Mouse (Mus musculus): Measurements from ENCODE around the gene Gli1. TPM values are rescaled to one million over a fixed set of nuclear protein-coding genes. Genes with fewer than 3 reads are reported as not detected.

Gli1 gene
- polyA plus RNA-seq, 1 experiment, result 3.2 TPM

- DNase-seq (ENCODE audit: extremely low spot score in 1 of 2, low spot score in 1 of 2), result no peak
Measured at GRCm38 (mm10) chr10:127281316-127281715, 60.5 kb downstream of the Gli1 start.

Other genes starting within 250 kb of the Gli1 start
- gene Os9, start 220.8 kb downstream of the Gli1 start, polyA plus RNA-seq (2012; rRNA removed), result 106 and 108 TPM in 2 replicates
- gene B4galnt1, start 176.7 kb downstream of the Gli1 start, polyA plus RNA-seq (2012; rRNA removed), result 112 and 132 TPM in 2 replicates
- gene Slc26a10, start 161.3 kb downstream of the Gli1 start, polyA plus RNA-seq (2012; rRNA removed), result 5.5 and 6.6 TPM in 2 replicates
- gene Arhgef25, start 151.9 kb downstream of the Gli1 start, polyA plus RNA-seq (2012; rRNA removed), result 184 and 198 TPM in 2 replicates
- 375 and 413 TPM in 2 replicates for gene Dtx3, start 146.2 kb downstream of the Gli1 start, polyA plus RNA-seq (2012; rRNA removed)
- 97.3 and 97.4 TPM in 2 replicates for gene Pip4k2c, start 130.4 kb downstream of the Gli1 start, polyA plus RNA-seq (2012; rRNA removed)
- gene Kif5a, start 78.6 kb downstream of the Gli1 start, polyA plus RNA-seq (2012; rRNA removed), result 795 and 907 TPM in 2 replicates
- gene Dctn2, start 75.6 kb downstream of the Gli1 start, polyA plus RNA-seq (2012; rRNA removed), result 285 and 313 TPM in 2 replicates
- 50.0 and 51.5 TPM in 2 replicates for gene Mbd6, start 53.0 kb downstream of the Gli1 start, polyA plus RNA-seq (2012; rRNA removed)
- 63.1 and 81.8 TPM in 2 replicates for gene Mars, start 30.2 kb downstream of the Gli1 start, polyA plus RNA-seq (2012; rRNA removed)
- gene Arhgap9, start 20.0 kb downstream of the Gli1 start, polyA plus RNA-seq (2012; rRNA removed), result 1.1 and 1.3 TPM in 2 replicates
- gene Inhbe, start 12.4 kb upstream of the Gli1 start, polyA plus RNA-seq (2012; rRNA removed), result 0.10 and 0.13 TPM in 2 replicates
- gene Inhbc, start 28.5 kb upstream of the Gli1 start, polyA plus RNA-seq (2012; rRNA removed), result not detected in 2 replicates
- gene R3hdm2, start 38.4 kb upstream of the Gli1 start, polyA plus RNA-seq (2012; rRNA removed), result 179 and 210 TPM in 2 replicates
- 8.8 and 9.8 TPM in 2 replicates for gene Stac3, start 159.7 kb upstream of the Gli1 start, polyA plus RNA-seq (2012; rRNA removed)
- gene Ndufa4l2, start 173.0 kb upstream of the Gli1 start, polyA plus RNA-seq (2012; rRNA removed), result 10.3 and 10.8 TPM in 2 replicates
- 45.3 and 46.6 TPM in 2 replicates for gene Shmt2, start 180.5 kb upstream of the Gli1 start, polyA plus RNA-seq (2012; rRNA removed)
- gene Nxph4, start 192.6 kb upstream of the Gli1 start, polyA plus RNA-seq (2012; rRNA removed), result 9.3 and 12.1 TPM in 2 replicates

Data from frontal cortex, adult 2 months (tissue).